Mouse (Mus musculus) left cerebral cortex, postnatal 4 days (tissue): Measurements from ENCODE around the gene Camk2d. TPM values are rescaled to one million over a fixed set of nuclear protein-coding genes. Genes with fewer than 3 reads are reported as not detected.

Experiments
- DNase-seq: peaks from one replicate; pipeline ENCODE4 v3.0.0-alpha.2; 2022
- intact Hi-C: fragments of 180-260 bp; cut with DNase I; formaldehyde crosslinking; loops from one replicate; pipeline ENCODE4 v1.15.1; 2025
- total RNA-seq, 2 experiments: library from RNA; stranded (reverse); gene quantifications; 2 replicates each; pipeline ENCODE4 v1.2.3; 2021

Gene Camk2d
- total RNA-seq, result 10 to 100 TPM; 74.5 to 96.9 TPM

GRCm38 (mm10) chr3:126596086-126596485 is at the start of gene Camk2d:
Gene Camk2d, plus strand, starts transcription at chr3:126596302.
- peak; percentile 99 for DNase-seq
- intact Hi-C loops, result loop anchor here (5.0 to 10.0 kb wide), 2 partner anchors 179 to 306 kb away; no protein-coding TSS in a partner anchor

GRCm38 (mm10) chr3:126547941-126548340 is 48.2 kb upstream of the Camk2d start:
- intact Hi-C loops, result no loop called here
- DNase-seq, result no peak

GRCm38 (mm10) chr3:126563646-126564045 is 32.5 kb upstream of the Camk2d start:
- DNase-seq, result peak; percentile 57

GRCm38 (mm10) chr3:126570628-126571027 is 25.5 kb upstream of the Camk2d start:
- DNase-seq, result no peak
- intact Hi-C loops, result no loop called here

More at GRCm38 (mm10) chr3:126563646-126564045, 32.5 kb upstream of the Camk2d start:
- intact Hi-C loops, result no loop called here

GRCm38 (mm10) chr3:126572915-126573314 is 23.2 kb upstream of the Camk2d start:
- DNase-seq, result no peak
- intact Hi-C loops, result no loop called here

GRCm38 (mm10) chr3:126575927-126576326 is 20.2 kb upstream of the Camk2d start:
- intact Hi-C loops, result no loop called here
- DNase-seq, result peak; percentile 17

- DNase-seq, result no peak
- intact Hi-C loops, result no loop called here
These were observed 10.0 kb upstream of the Camk2d start for GRCm38 (mm10) chr3:126586134-126586533.

- DNase-seq, result no peak
- intact Hi-C loops, result no loop called here
These were observed 8.6 kb upstream of the Camk2d start for GRCm38 (mm10) chr3:126587477-126587876.

GRCm38 (mm10) chr3:126589556-126589955 is 6.5 kb upstream of the Camk2d start:
- DNase-seq, result no peak
- intact Hi-C loops, result no loop called here

GRCm38 (mm10) chr3:126595456-126595855 is 646 bp upstream of the Camk2d start:
- no peak for DNase-seq
- intact Hi-C loops, result loop anchor here (5.0 to 10.0 kb wide), 2 partner anchors 179 to 307 kb away; no protein-coding TSS in a partner anchor

- intact Hi-C loops, result loop anchor here (5.0 to 10.0 kb wide), 2 partner anchors 178 to 306 kb away; no protein-coding TSS in a partner anchor
- peak; percentile 90 for DNase-seq
These were observed 524 bp downstream of the Camk2d start for GRCm38 (mm10) chr3:126596491-126597160.

GRCm38 (mm10) chr3:126597161-126597595 is 1.1 kb downstream of the Camk2d start:
- intact Hi-C loops, result loop anchor here (5.0 to 10.0 kb wide), 2 partner anchors 178 to 305 kb away; no protein-coding TSS in a partner anchor
- peak; percentile 76 for DNase-seq

- DNase-seq, result peak; percentile 3
- intact Hi-C loops, result loop anchor here (5.0 to 10.0 kb wide), 2 partner anchors 177 to 305 kb away; no protein-coding TSS in a partner anchor
These were observed 1.7 kb downstream of the Camk2d start for GRCm38 (mm10) chr3:126597596-126598328.

GRCm38 (mm10) chr3:126598329-126598676 is 2.2 kb downstream of the Camk2d start:
- intact Hi-C loops, result loop anchor here (5.0 to 10.0 kb wide), 2 partner anchors 176 to 304 kb away; no protein-coding TSS in a partner anchor

GRCm38 (mm10) chr3:126598881-126599280 is 2.8 kb downstream of the Camk2d start:
- intact Hi-C loops, result loop anchor here (5.0 to 10.0 kb wide), 2 partner anchors 176 to 303 kb away; no protein-coding TSS in a partner anchor
- DNase-seq, result no peak

More at GRCm38 (mm10) chr3:126598329-126598676, 2.2 kb downstream of the Camk2d start:
- DNase-seq, result no peak

GRCm38 (mm10) chr3:126599335-126599734 is 3.2 kb downstream of the Camk2d start:
- no peak for DNase-seq
- intact Hi-C loops, result loop anchor here (5.0 to 10.0 kb wide), 2 partner anchors 175 to 303 kb away; no protein-coding TSS in a partner anchor

- intact Hi-C loops, result loop anchor here (5.0 to 10.0 kb wide), 2 partner anchors 175 to 302 kb away; no protein-coding TSS in a partner anchor
- DNase-seq, result no peak
These were observed 3.8 kb downstream of the Camk2d start for GRCm38 (mm10) chr3:126599936-126600335.

GRCm38 (mm10) chr3:126602772-126603171 is 6.7 kb downstream of the Camk2d start:
- intact Hi-C loops, result no loop called here

GRCm38 (mm10) chr3:126604656-126605434 is 8.7 kb downstream of the Camk2d start:
- peak; percentile 40 for DNase-seq
- intact Hi-C loops, result no loop called here

More at GRCm38 (mm10) chr3:126602772-126603171, 6.7 kb downstream of the Camk2d start:
- DNase-seq, result no peak

- intact Hi-C loops, result no loop called here
- DNase-seq, result no peak
These were observed 13.2 kb downstream of the Camk2d start for GRCm38 (mm10) chr3:126609310-126609709.
